Comparison of ENCODE assay signal across 27 mouse cellular contexts in genomic region chr1:194821721-194822120, GRCm38 (mm10).
DNase-seq lines count a peak whose midpoint lies in the region; ATAC-seq and TF ChIP-seq lines count a peak whose summit lies in the region.
"Had no signal": no experiment of that assay in that cellular context is flagged by ENCODE, and none has a peak within 500 bp of the region (broad histone marks: within the 10 kb centered on the region; RNA-seq: fewer than 3 reads in every experiment).

No protein-coding gene starts in this region.

- intact Hi-C loops in heart, postnatal 14 days (cut with DNase I), result no loop called here

- 0 out of 2 replicates have a peak overlapping the region, but pooled peaks have one; percentile 15 for H3K27ac ChIP-seq in heart, embryonic 11.5 days (ENCODE audit: low read depth, low read length)
- H3K27ac ChIP-seq in heart, embryonic 16.5 days (ENCODE audit: low read length), result peak overlapping the region; percentile 47
- peak overlapping the region; percentile 87 for H3K27ac ChIP-seq in embryonic fibroblast, embryonic 13.5 days (ENCODE audit: insufficient read depth, low read length)
- H3K27ac ChIP-seq: embryonic facial prominence, embryonic 10.5 days; embryonic facial prominence, embryonic 15.5 days; hindbrain, embryonic 13.5 days; left cerebral cortex, adult 2 months; limb, embryonic 12.5 days; liver, embryonic 15.5 days; midbrain, embryonic 10.5 days; midbrain, embryonic 15.5 days; neural tube, embryonic 15.5 days; stomach, embryonic 15.5 days had no signal

- DNase-seq in heart, adult 9 months (ENCODE audit: low spot score in 2 of 2), result no peak
- no peak for DNase-seq in heart, postnatal 14 days
- DNase-seq in 3T3-L1 (ENCODE audit: low read depth, low spot score), result peak; percentile 39
- no peak for DNase-seq in ovary, postnatal 36 days (ENCODE audit: low spot score)
- DNase-seq: adrenal gland, adult 2 months; cerebellum, adult 8-10 months; cerebellum, postnatal 25 days; gastrocnemius, postnatal 25 days; kidney, adult 11 months; kidney, postnatal 14 days; lung, embryonic 14.5 days; right cerebral cortex, postnatal 25 days had no signal

- no peak for ATAC-seq in heart, embryonic 11.5 days (replicated peaks; ENCODE audit: insufficient number of reproducible peaks, low FRiP score, low TSS enrichment)
- 0 out of 2 replicates have a peak, but pooled peaks have one; percentile 26 for ATAC-seq in heart, embryonic 16.5 days (replicated peaks; ENCODE audit: extremely low read depth, insufficient read depth, low FRiP score)
- ATAC-seq: CD4-positive, CD25-positive, alpha-beta regulatory T cell, adult 4 months; forebrain, embryonic 14.5 days; midbrain, embryonic 15.5 days had no signal

- H3K9me3 ChIP-seq in heart, embryonic 11.5 days (replicated peaks; ENCODE audit: control insufficient read depth, low read length), result no peaks in the 10 kb centered on the region
- H3K9me3 ChIP-seq in heart, embryonic 16.5 days (replicated peaks; ENCODE audit: control insufficient read depth, low read length), result no peaks in the 10 kb centered on the region
- H3K9me3 ChIP-seq: embryonic facial prominence, embryonic 10.5 days; embryonic facial prominence, embryonic 15.5 days; hindbrain, embryonic 13.5 days; limb, embryonic 12.5 days; liver, embryonic 15.5 days; midbrain, embryonic 10.5 days; midbrain, embryonic 15.5 days; neural tube, embryonic 15.5 days; stomach, embryonic 15.5 days had no signal

- H3K4me1 ChIP-seq in heart, embryonic 11.5 days (ENCODE audit: control insufficient read depth, insufficient read depth, low read length), result peaks cover 5% of the 10 kb centered on the region; the same call in 1 of the 2 replicates
- H3K4me1 ChIP-seq in heart, embryonic 16.5 days (ENCODE audit: control insufficient read depth, insufficient read depth, low read length), result peaks cover 12% of the 10 kb centered on the region
- no peaks in the 10 kb centered on the region; the same call in 1 of the 2 replicates for H3K4me1 ChIP-seq in embryonic fibroblast, embryonic 13.5 days (ENCODE audit: control insufficient read depth, insufficient read depth, low read length)
- H3K4me1 ChIP-seq: embryonic facial prominence, embryonic 10.5 days; embryonic facial prominence, embryonic 15.5 days; hindbrain, embryonic 13.5 days; limb, embryonic 12.5 days; liver, embryonic 15.5 days; midbrain, embryonic 10.5 days; midbrain, embryonic 15.5 days; stomach, embryonic 15.5 days had no signal

- no peak overlapping the region for H3K4me2 ChIP-seq in heart, embryonic 11.5 days
- H3K4me2 ChIP-seq in heart, embryonic 16.5 days (ENCODE audit: low read depth, low read length), result no peak overlapping the region
- H3K4me2 ChIP-seq: embryonic facial prominence, embryonic 15.5 days; hindbrain, embryonic 13.5 days; limb, embryonic 12.5 days; liver, embryonic 15.5 days; lung, embryonic 14.5 days; midbrain, embryonic 15.5 days; neural tube, embryonic 15.5 days; stomach, embryonic 15.5 days had no signal

- 51% methylated on average over 1 of the region's 1 CpGs for WGBS in heart, embryonic 11.5 days (ENCODE audit: insufficient replicate concordance)
- WGBS in heart, embryonic 16.5 days, result 50% methylated on average over 1 of the region's 1 CpGs

- no peak for TF ChIP-seq POLR2A in embryonic fibroblast, embryonic 13.5 days (IDR thresholded peaks at IDR 0.05; ENCODE audit: low read depth, low read length)

- H3K27me3 ChIP-seq in heart, embryonic 11.5 days (ENCODE audit: control insufficient read depth, insufficient read depth, low read length), result no peaks in the 10 kb centered on the region
- H3K27me3 ChIP-seq in heart, embryonic 16.5 days (ENCODE audit: control insufficient read depth, insufficient read depth, low read length), result no peaks in the 10 kb centered on the region
- H3K27me3 ChIP-seq: embryonic facial prominence, embryonic 15.5 days; hindbrain, embryonic 13.5 days; limb, embryonic 12.5 days; liver, embryonic 15.5 days; midbrain, embryonic 15.5 days; neural tube, embryonic 15.5 days; stomach, embryonic 15.5 days had no signal

- no peak overlapping the region for H3K9ac ChIP-seq in heart, embryonic 11.5 days (ENCODE audit: low read depth, low read length)
- no peak overlapping the region for H3K9ac ChIP-seq in heart, embryonic 16.5 days (ENCODE audit: low read length)
- H3K9ac ChIP-seq: embryonic facial prominence, embryonic 15.5 days; hindbrain, embryonic 13.5 days; limb, embryonic 12.5 days; liver, embryonic 15.5 days; lung, embryonic 14.5 days; midbrain, embryonic 15.5 days; neural tube, embryonic 15.5 days; stomach, embryonic 15.5 days had no signal

- H3K4me3 ChIP-seq in heart, embryonic 11.5 days (ENCODE audit: low read depth, low read length), result no peak overlapping the region
- H3K4me3 ChIP-seq in heart, embryonic 16.5 days (ENCODE audit: low read length), result no peak overlapping the region
- H3K4me3 ChIP-seq in embryonic fibroblast, embryonic 13.5 days (ENCODE audit: insufficient read depth, low read length), result no peak overlapping the region
- H3K4me3 ChIP-seq: embryonic facial prominence, embryonic 10.5 days; embryonic facial prominence, embryonic 15.5 days; hindbrain, embryonic 13.5 days; left cerebral cortex, adult 2 months; limb, embryonic 12.5 days; liver, embryonic 15.5 days; midbrain, embryonic 10.5 days; midbrain, embryonic 15.5 days; neural tube, embryonic 15.5 days; stomach, embryonic 15.5 days had no signal

- TF ChIP-seq CTCF in embryonic fibroblast, embryonic 13.5 days (IDR thresholded peaks at IDR 0.05; ENCODE audit: borderline replicate concordance, insufficient read depth, low read length), result no peak

- H3K36me3 ChIP-seq in heart, embryonic 11.5 days (ENCODE audit: control insufficient read depth, insufficient read depth, low read length), result no peaks in the 10 kb centered on the region
- no peaks in the 10 kb centered on the region for H3K36me3 ChIP-seq in heart, embryonic 16.5 days (ENCODE audit: control insufficient read depth, insufficient read depth)
- H3K36me3 ChIP-seq: embryonic facial prominence, embryonic 10.5 days; embryonic facial prominence, embryonic 15.5 days; hindbrain, embryonic 13.5 days; limb, embryonic 12.5 days; liver, embryonic 15.5 days; midbrain, embryonic 10.5 days; midbrain, embryonic 15.5 days; neural tube, embryonic 15.5 days; stomach, embryonic 15.5 days had no signal

Comparison
In these comparisons a context has a peak if more than half of its experiments do, and no peak if none do; other contexts are left out.
1. H3K27ac ChIP-seq: peak in every context shown above with its lines; median percentile 87 in embryonic fibroblast, embryonic 13.5 days; 47 in heart, embryonic 16.5 days; 15 in heart, embryonic 11.5 days.